Mouse (Mus musculus) embryonic facial prominence, embryonic 13.5 days (tissue): Measurements from ENCODE around the gene Urm1. TPM values are rescaled to one million over a fixed set of nuclear protein-coding genes. Genes with fewer than 3 reads are reported as not detected.
A peak's percentile ranks its signal among the peaks of the same experiment; 100 is the strongest.

Source experiments
- ATAC-seq: fragments of 200-750 bp; cut with Nextera tagmentation; 2 replicates; pipeline ENCODE4 v1.8.0; 2017; ENCODE audit warnings: low read depth; ENCODE audit not compliant: insufficient number of reproducible peaks, insufficient read depth, low FRiP score, low TSS enrichment
- H3K27ac ChIP-seq: fragments of 300-500 bp; sonication (generic); 2 replicates; pipeline ENCODE4 v1.5.1; 2015; ENCODE audit warnings: moderate library complexity, mild to moderate bottlenecking, inconsistent platforms
- H3K27me3 ChIP-seq: fragments of 300-500 bp; sonication (generic); 2 replicates; pipeline ENCODE4 v1.6.1; 2015; ENCODE audit warnings: mild to moderate bottlenecking, inconsistent platforms
- H3K36me3 ChIP-seq: fragments of 300-500 bp; sonication (generic); 2 replicates; pipeline ENCODE4 v1.6.1; 2015; ENCODE audit warnings: mild to moderate bottlenecking, inconsistent platforms
- H3K4me1 ChIP-seq: fragments of 300-500 bp; sonication (generic); 2 replicates; pipeline ENCODE4 v1.6.1; 2015; ENCODE audit warnings: inconsistent platforms
- H3K4me2 ChIP-seq: fragments of 300-500 bp; sonication (generic); 2 replicates; pipeline ENCODE4 v1.6.1; 2015; ENCODE audit warnings: moderate library complexity, mild to moderate bottlenecking, inconsistent platforms
- H3K4me3 ChIP-seq: fragments of 300-500 bp; sonication (generic); 2 replicates; pipeline ENCODE4 v1.5.1; 2015; ENCODE audit warnings: mild to moderate bottlenecking, inconsistent platforms
- H3K9ac ChIP-seq: fragments of 300-500 bp; sonication (generic); 2 replicates; pipeline ENCODE4 v1.6.1; 2015; ENCODE audit warnings: mild to moderate bottlenecking, inconsistent platforms
- H3K9me3 ChIP-seq: fragments of 300-500 bp; sonication (generic); 2 replicates; pipeline ENCODE4 v1.6.1; 2016; ENCODE audit warnings: inconsistent platforms
- WGBS: fragments of 180-500 bp; shearing (Covaris S2); methylation state at CpG from one replicate; pipeline ENCODE4 v1.1.7; 2015; ENCODE audit warnings: mixed read lengths; 5-methylcytosine and 5-hydroxymethylcytosine counted together
- polyA plus RNA-seq: library from polyadenylated mRNA; unstranded; fragments of >200 nt; fragmentation: Nextera tagmentation; extraction: Ambion mirVana; gene quantifications from 2 replicates; pipeline ENCODE4 v1.2.1, GENCODE M21; 2015

Urm1 gene
- polyA plus RNA-seq, 1 experiment from 2014 or later = 23.4 TPM

- H3K9ac ChIP-seq = no peak overlapping the region
- H3K4me2 ChIP-seq = no peak overlapping the region
- WGBS = 75% methylated on average over 10 of the region's 10 CpGs
- no peak overlapping the region for H3K4me3 ChIP-seq
- H3K27me3 ChIP-seq = peaks cover 23% of the 10 kb centered on the region
- H3K4me1 ChIP-seq = no peaks in the 10 kb centered on the region
- no peaks in the 10 kb centered on the region for H3K36me3 ChIP-seq
- H3K27ac ChIP-seq = no peak overlapping the region
- no peaks in the 10 kb centered on the region for H3K9me3 ChIP-seq
- no peak for ATAC-seq
Measured at GRCm38 (mm10) chr2:29855585-29856210, 35.8 kb downstream of the Urm1 start.

- H3K36me3 ChIP-seq = no peaks in the 10 kb centered on the region
- H3K27me3 ChIP-seq = peaks cover 19% of the 10 kb centered on the region
- H3K27ac ChIP-seq = no peak overlapping the region
- no peak overlapping the region for H3K4me2 ChIP-seq
- no peaks in the 10 kb centered on the region for H3K9me3 ChIP-seq
- H3K4me1 ChIP-seq = no peaks in the 10 kb centered on the region
- H3K9ac ChIP-seq = no peak overlapping the region
- H3K4me3 ChIP-seq = no peak overlapping the region
- ATAC-seq = no peak
- 11% methylated on average over 19 of the region's 19 CpGs for WGBS
Measured at GRCm38 (mm10) chr2:29856451-29857260, 36.8 kb downstream of the Urm1 start.

GRCm38 (mm10) chr2:29857341-29857740, 37.5 kb downstream of the Urm1 start:
- Histone ChIP-seq H3K9ac (no peak overlapping the region), H3K36me3 (no peaks in the 10 kb centered on the region), H3K9me3 (no peaks in the 10 kb centered on the region), H3K27ac (no peak overlapping the region), H3K4me3 (no peak overlapping the region), H3K27me3 (peaks cover 19% of the 10 kb centered on the region), H3K4me1 (no peaks in the 10 kb centered on the region), H3K4me2 (no peak overlapping the region)
- 53% methylated on average over 2 of the region's 2 CpGs for WGBS
- ATAC-seq = no peak

- no peak overlapping the region for H3K27ac ChIP-seq
- no peak overlapping the region for H3K9ac ChIP-seq
Measured at GRCm38 (mm10) chr2:29857967-29858366, 38.1 kb downstream of the Urm1 start.

GRCm38 (mm10) chr2:29858748-29859473, 39.0 kb downstream of the Urm1 start:
- H3K4me1 ChIP-seq = no peaks in the 10 kb centered on the region
- H3K27ac ChIP-seq = no peak overlapping the region
- no peaks in the 10 kb centered on the region for H3K9me3 ChIP-seq
- no peak overlapping the region for H3K4me3 ChIP-seq
- 7% methylated on average over 5 of the region's 5 CpGs for WGBS
- H3K9ac ChIP-seq = no peak overlapping the region
- no peaks in the 10 kb centered on the region for H3K36me3 ChIP-seq
- H3K4me2 ChIP-seq = no peak overlapping the region
- H3K27me3 ChIP-seq = peaks cover 19% of the 10 kb centered on the region
- no peak for ATAC-seq

More at GRCm38 (mm10) chr2:29857967-29858366, 38.1 kb downstream of the Urm1 start:
- Histone ChIP-seq H3K4me3 (no peak overlapping the region), H3K36me3 (no peaks in the 10 kb centered on the region), H3K27me3 (peaks cover 19% of the 10 kb centered on the region), H3K4me2 (no peak overlapping the region), H3K4me1 (no peaks in the 10 kb centered on the region), H3K9me3 (no peaks in the 10 kb centered on the region)
- WGBS = 67% methylated on average over 5 of the region's 5 CpGs
- ATAC-seq = no peak

- Histone ChIP-seq H3K4me3 (no peak overlapping the region), H3K27ac (no peak overlapping the region), H3K9me3 (no peaks in the 10 kb centered on the region), H3K4me2 (no peak overlapping the region), H3K27me3 (0 out of 2 replicates have a peak, but pooled peaks cover 9% of the 10 kb centered on the region), H3K36me3 (no peaks in the 10 kb centered on the region), H3K4me1 (peaks cover 7% of the 10 kb centered on the region), H3K9ac (no peak overlapping the region)
- no peak for ATAC-seq
- 56% methylated on average over 4 of the region's 4 CpGs for WGBS
Measured at GRCm38 (mm10) chr2:29865125-29865524, 45.2 kb downstream of the Urm1 start.

- Histone ChIP-seq H3K9ac (peak within 1 kb of the TSS; percentile 79), H3K36me3 (peaks cover 10% of the 10 kb centered on the region; the same call in 1 of the 2 replicates), H3K27ac (peak within 1 kb of the TSS; percentile 76), H3K4me1 (peaks cover 12% of the 10 kb centered on the region), H3K9me3 (no peaks in the 10 kb centered on the region), H3K4me3 (peak within 1 kb of the TSS; percentile 60), H3K27me3 (0 out of 2 replicates have a peak, but pooled peaks cover 9% of the 10 kb centered on the region), H3K4me2 (peak within 1 kb of the TSS; percentile 94)
- peak; percentile 86 for ATAC-seq
- under 1% methylated on average over 44 of the region's 44 CpGs for WGBS
Measured at GRCm38 (mm10) chr2:29868949-29869645, 49.2 kb downstream of the Urm1 start, which contains the start of gene Cercam. Cercam (plus strand) TSS chr2:29869164.

- Histone ChIP-seq H3K9ac (peak overlapping the region; percentile 79), H3K4me3 (peak overlapping the region; percentile 60), H3K36me3 (peaks cover 10% of the 10 kb centered on the region; the same call in 1 of the 2 replicates), H3K27me3 (0 out of 2 replicates have a peak, but pooled peaks cover 9% of the 10 kb centered on the region), H3K4me1 (peaks cover 12% of the 10 kb centered on the region), H3K27ac (peak overlapping the region; percentile 76; the same call in 1 of the 2 replicates), H3K4me2 (peak overlapping the region; percentile 94), H3K9me3 (no peaks in the 10 kb centered on the region)
- ATAC-seq = peak; percentile 27; the same call in 1 of the 2 replicates
- WGBS = 3% methylated on average over 17 of the region's 17 CpGs
Measured at GRCm38 (mm10) chr2:29869646-29870451, 50.0 kb downstream of the Urm1 start.

GRCm38 (mm10) chr2:29872581-29873295, 52.9 kb downstream of the Urm1 start:
- no peak overlapping the region for H3K4me3 ChIP-seq
- no peaks in the 10 kb centered on the region for H3K9me3 ChIP-seq
- H3K4me2 ChIP-seq = no peak overlapping the region
- H3K36me3 ChIP-seq = peaks cover 23% of the 10 kb centered on the region
- no peak overlapping the region for H3K9ac ChIP-seq
- H3K27me3 ChIP-seq = no peaks in the 10 kb centered on the region
- peaks cover 12% of the 10 kb centered on the region for H3K4me1 ChIP-seq
- H3K27ac ChIP-seq = no peak overlapping the region
- no peak for ATAC-seq
- WGBS = 90% methylated on average over 10 of the region's 10 CpGs

- WGBS = 89% methylated on average over 4 of the region's 4 CpGs
- no peak for ATAC-seq
- no peak overlapping the region for H3K27ac ChIP-seq
Measured at GRCm38 (mm10) chr2:29873801-29874200, 53.9 kb downstream of the Urm1 start.

More at GRCm38 (mm10) chr2:29873801-29874200, 53.9 kb downstream of the Urm1 start:
- Histone ChIP-seq H3K4me1 (peaks cover 12% of the 10 kb centered on the region), H3K36me3 (peaks cover 23% of the 10 kb centered on the region), H3K27me3 (no peaks in the 10 kb centered on the region), H3K9ac (no peak overlapping the region), H3K4me3 (no peak overlapping the region), H3K9me3 (no peaks in the 10 kb centered on the region), H3K4me2 (no peak overlapping the region)
